Mouse (Mus musculus): ENCODE data around the gene Rfc5.

The Rfc5 gene

GRCm38 (mm10) chr5:117374372-117375049, 14.3 kb downstream of the Rfc5 start:
- DNase-seq, result no peak

DNA sequence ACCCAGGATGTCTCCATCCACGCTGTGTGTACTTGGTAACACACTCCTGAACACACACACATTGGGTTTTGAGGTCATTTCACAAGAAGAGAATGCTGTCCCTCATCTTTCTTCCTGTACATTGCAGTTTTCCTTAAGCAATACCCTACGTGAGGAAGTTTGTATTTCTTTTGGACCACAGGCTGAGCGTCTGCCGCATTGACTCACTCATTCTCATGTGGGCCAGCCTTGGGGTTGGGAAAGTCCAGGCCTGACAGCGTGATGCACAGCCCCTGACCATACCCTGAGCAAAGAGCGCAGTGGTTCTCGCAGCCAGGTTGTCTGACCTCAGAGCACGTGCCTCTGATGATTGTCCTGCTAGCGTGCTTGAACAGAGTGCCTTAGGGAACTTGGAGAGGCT, 15.4 kb downstream of the Rfc5 start:
- no peak for DNase-seq

- no peak for DNase-seq
Measured at GRCm38 (mm10) chr5:117370592-117370991, 18.3 kb downstream of the Rfc5 start.

- no peak for DNase-seq
Measured at GRCm38 (mm10) chr5:117367206-117367605, 21.6 kb downstream of the Rfc5 start.

- DNase-seq, result no peak
Measured at GRCm38 (mm10) chr5:117365904-117366561, 22.8 kb downstream of the Rfc5 start.

GRCm38 (mm10) chr5:117364821-117365220, 24.0 kb downstream of the Rfc5 start:
- no peak for DNase-seq

DNA sequence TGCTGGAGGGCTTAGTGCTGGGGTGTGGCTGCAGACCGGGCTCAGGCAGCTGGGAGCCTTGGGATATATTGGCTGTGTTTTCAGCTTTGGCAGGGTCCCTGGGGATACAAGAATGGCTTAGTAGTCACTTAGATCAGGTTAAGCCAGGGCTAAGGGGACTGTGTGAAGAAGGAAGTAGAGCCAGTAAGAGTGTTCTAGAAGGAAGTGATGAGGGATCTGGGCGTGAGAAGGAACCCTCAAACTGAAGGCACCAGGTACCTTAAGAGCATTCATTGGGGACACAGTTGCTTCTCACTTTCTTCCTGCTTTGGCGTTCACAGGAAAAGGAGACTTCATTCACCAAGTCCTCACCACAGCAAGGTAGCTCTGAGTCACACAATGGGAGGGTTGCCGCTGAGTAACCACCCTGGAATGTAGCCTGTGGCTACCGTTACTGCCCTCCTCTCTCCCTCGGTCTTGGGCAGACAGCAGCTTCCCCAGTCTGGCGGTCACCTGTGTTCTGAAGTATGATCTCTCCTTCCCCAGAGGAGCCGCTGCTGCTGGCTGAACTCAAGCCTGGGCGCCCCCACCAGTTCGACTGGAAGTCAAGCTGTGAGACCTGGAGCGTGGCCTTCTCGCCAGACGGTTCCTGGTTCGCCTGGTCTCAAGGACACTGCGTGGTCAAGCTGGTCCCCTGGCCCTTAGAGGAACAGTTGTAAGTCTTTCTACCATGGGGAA, 25.6 kb downstream of the Rfc5 start:
- peak; percentile 29 for DNase-seq

- DNase-seq, result no peak
Measured at GRCm38 (mm10) chr5:117361590-117361989, 27.3 kb downstream of the Rfc5 start.

DNA sequence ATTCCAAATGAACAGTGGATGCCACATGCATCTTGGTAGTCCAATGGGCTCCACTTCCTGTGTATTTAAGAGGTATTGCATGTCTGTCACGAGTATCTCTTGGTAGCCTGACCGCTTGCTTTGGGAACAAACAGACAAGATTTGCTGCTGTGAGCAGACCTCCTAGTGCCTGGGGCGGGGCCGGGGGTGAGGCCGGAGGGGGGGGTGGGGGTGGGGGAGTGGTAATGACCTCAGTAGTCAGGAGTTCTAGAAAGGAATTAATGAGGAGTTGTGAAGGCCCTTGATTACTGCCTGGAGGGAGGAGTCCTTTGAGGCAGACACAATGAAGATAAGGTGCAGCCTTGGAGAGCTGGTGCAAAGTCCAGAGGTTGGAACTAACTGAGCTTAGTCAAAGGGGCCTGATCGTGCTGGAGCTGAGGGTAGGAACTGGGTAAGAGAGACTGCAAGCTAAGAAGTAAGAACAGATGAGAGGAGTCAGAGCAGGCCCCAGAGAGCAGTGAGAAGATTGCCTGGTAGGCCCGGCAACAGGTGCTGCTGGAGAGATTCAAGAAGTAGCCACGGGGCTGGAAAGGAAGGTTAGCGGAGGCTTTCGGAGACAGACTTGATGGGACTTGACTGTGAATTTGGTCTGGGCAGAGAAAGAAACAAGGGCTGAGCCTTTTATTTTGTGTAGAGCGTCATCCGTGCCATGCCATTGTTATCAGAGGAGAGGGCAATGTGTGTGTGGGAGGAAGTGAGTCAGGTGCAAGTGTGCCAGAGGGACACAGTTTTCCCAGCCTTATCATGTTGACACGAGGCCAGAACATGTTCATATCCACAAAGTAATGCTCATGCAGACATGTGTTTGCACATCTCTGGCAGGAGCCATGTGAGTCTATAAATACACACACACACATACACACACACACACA, 28.0 kb downstream of the Rfc5 start:
- no peak for DNase-seq

- no peak for DNase-seq
Measured at GRCm38 (mm10) chr5:117360228-117360515, 28.7 kb downstream of the Rfc5 start.

GRCm38 (mm10) chr5:117359497-117360227, 29.2 kb downstream of the Rfc5 start:
- DNase-seq, result no peak

GRCm38 (mm10) chr5:117358725-117359124, 30.1 kb downstream of the Rfc5 start:
- DNase-seq, result peak; percentile 46

- DNase-seq, result no peak
Measured at GRCm38 (mm10) chr5:117358248-117358630, 30.6 kb downstream of the Rfc5 start.

- peak; percentile 38 for DNase-seq
Measured at GRCm38 (mm10) chr5:117357478-117358247, 31.2 kb downstream of the Rfc5 start.

- peak; percentile 73 for DNase-seq
Measured at GRCm38 (mm10) chr5:117357129-117357477, 31.7 kb downstream of the Rfc5 start, which contains the start of gene Wsb2. Gene Wsb2 (plus strand): TSS chr5:117357304.

DNA sequence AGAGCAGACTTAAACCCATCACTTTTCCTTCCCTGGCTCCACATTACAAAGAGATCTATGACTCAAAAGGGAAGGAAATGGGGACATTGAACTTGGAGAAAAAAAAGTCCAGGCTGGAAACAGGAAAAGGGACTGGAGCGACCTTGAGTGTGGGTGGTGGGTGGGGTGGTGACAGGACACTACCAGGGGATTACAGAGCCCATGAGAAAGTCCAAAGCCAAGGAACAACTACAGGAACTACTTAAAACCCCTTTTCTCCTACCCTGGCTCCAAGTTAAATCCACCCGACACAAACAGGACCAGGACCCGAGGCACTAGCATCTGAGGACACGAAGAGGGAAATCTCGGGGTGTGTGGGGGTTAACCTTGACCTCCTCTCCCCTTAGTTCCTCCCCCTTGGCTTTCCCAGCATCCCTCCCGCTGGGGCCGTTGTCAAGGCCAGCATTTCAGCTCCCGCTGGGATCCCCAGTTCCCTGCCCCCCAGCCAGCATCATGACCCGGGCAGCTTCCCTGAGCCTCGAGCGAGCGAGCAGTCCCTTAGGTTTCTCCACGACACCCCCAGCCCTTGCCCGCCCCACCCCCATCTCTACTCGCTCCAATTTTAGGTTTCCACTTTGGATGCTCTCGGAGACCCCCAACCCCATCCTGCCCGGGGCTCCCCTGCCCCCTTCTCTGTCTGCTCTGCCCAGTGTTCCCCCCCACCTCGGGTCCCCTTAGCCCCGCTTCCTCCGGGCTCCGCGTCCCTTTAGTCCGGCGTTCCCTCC, 32.3 kb downstream of the Rfc5 start:
- DNase-seq, result peak; percentile 53

GRCm38 (mm10) chr5:117355648-117356303, 33.1 kb downstream of the Rfc5 start:
- DNase-seq, result no peak

DNA sequence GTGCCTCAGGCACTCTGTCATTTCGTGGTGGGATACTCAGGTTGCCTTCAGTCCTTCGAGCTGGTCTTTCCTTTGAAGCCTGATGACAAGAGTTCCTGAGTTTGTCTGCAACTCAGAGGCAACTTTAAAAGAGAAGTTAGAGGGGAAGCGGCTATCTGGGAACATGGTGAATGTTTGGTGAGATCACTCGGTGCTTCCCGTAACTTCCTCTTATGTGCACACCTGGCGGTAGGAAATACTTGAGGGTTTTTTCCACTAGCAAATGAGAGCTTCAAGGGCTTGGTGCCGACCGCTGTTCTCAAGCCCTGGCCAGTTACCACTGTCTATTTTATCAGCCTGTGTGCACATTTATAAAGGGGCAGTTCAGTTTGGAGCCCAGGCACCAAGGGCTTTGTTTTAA, 34.7 kb downstream of the Rfc5 start:
- no peak for DNase-seq

GRCm38 (mm10) chr5:117348279-117348678, 40.6 kb downstream of the Rfc5 start:
- DNase-seq, result peak; percentile 50

- DNase-seq, result no peak
Measured at GRCm38 (mm10) chr5:117347838-117348237, 41.0 kb downstream of the Rfc5 start.
